Mouse (Mus musculus): ENCODE results near the gene Vps51. TPM values are rescaled to one million over a fixed set of nuclear protein-coding genes. Genes with fewer than 3 reads are reported as not detected.

Gene Vps51
- total RNA-seq, 4 experiments from 2014 or later: 90.4 to 103 (median 99.8) TPM

DNA sequence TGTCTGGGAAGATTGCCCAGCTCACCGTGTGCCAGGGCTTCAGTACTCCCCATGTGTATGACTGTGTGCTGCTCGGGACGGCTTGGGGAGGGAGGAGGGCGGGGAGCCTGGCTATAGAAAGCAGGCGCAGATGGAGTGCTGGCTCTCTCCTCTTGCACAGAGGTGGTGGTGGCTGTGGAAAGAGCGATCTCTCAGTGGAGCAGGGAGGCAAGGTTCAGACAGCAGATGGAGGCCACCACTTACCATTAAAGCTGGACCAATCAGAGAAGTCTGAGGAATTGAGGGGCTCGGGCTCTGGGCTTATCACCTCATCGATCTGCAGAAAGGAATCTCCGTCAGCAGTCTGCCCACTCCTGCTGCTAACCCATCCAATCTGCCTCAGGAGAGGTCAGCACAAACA, 5.1 kb upstream of the Vps51 start, which contains the start of gene Gm28374:
Gene Gm28374, minus strand, starts transcription at position 101 of the 400 bp plus-strand sequence.
- no peak for DNase-seq (ENCODE audit: low spot score in 2 of 2)

DNA sequence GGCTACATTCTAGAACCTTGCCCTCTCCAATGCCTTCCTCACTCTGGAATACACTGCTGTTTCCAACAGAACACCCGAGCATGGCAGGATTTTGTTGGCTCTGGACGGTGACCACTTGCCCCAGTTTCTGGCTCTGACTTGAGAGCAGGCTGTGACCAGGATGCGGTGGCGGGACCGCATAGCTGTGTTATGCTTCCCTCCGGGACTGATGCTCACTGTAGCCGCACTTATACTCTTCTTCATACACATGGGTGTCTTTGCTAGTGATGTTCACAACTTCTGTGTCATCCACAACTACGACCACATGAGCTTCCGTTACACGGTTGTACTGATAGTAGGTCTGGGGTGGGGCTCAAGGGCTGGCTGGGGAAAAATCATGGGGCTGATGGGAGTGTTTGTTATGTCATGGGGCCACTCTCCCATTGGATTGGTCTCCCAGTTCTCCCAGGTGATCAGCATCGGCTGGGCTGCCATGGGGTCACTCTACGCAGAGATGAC, 3.0 kb upstream of the Vps51 start, which contains the start of gene Tmem262:
Gene Tmem262, plus strand, starts transcription at position 51 of the 498 bp plus-strand sequence.
- DNase-seq (ENCODE audit: low spot score in 2 of 2): no peak

DNA sequence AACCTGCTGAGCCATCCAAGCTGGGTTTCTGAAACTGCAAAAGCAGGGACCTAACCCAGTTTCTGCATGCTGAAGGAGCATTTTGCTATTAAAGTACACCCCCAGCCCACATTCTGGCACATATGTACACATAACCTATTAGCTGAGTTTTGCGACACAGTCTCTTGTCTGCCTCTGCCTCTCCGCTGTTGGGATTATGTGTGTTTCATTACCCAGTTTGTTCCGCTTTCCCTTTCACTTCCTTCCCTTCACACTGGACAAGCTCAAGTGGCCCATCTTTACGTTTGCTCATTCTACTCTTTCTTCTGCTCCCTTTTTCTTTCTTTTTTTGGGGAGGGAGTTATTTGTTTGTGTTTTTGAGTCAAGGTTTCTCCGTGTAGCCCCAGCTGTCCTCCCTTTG, 3.1 kb downstream of the Vps51 start:
- DNase-seq (ENCODE audit: low spot score in 2 of 2): no peak

DNA sequence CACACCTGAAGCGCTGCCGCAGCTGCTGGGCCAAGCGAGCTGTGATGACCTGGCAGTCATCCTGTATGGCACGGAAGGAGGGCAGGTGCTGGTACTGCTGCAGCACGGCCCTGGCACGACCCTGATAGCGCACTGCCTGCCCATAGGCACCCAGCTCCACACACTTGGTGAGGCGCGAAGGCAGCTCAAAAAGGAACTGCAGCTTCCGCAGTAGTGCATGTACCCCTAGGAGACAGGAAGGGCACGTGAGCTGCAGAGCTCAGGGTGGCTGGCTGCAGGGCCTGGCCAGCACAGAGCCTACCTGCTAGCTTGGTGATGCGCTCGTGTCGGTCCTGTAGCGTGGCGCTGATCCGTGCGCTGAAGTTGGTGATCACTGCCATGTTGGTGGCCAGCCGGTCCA, 5.8 kb downstream of the Vps51 start:
- no peak for DNase-seq (ENCODE audit: low spot score in 2 of 2)

DNA sequence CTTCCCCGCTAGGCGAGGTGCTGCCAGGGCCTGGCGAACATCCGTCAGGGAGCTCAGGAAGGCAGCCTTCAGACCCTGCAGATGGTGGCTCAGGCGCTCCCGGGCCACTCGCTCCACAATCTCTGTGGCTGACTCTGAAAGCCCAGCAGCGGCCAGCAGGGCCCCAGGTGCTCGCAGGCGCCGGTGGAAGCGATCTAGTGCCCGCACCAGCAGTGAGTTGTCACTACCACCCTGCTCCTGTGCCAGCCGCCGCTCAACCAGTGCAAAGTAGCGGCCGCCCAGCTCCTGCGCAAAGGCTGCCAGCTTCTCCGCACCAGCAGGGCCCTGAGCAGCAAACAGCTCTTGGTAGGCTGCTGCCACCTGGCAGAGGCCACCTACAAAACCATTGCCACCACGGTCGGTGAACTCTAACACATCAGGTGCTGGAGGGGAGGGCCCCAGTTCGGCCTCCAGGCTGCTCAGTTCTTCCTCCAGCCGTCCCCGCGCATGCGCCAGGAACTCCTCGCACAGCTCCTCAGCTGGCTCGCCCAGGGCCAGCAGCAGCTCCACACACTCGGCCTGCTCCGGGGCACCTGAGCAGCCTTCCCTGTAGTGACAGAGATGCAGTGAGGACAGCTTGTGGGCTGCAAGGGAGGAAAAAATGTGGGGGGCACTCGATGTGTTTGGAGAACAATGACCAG, 6.3 kb downstream of the Vps51 start:
- DNase-seq (ENCODE audit: low spot score in 2 of 2): no peak

DNA sequence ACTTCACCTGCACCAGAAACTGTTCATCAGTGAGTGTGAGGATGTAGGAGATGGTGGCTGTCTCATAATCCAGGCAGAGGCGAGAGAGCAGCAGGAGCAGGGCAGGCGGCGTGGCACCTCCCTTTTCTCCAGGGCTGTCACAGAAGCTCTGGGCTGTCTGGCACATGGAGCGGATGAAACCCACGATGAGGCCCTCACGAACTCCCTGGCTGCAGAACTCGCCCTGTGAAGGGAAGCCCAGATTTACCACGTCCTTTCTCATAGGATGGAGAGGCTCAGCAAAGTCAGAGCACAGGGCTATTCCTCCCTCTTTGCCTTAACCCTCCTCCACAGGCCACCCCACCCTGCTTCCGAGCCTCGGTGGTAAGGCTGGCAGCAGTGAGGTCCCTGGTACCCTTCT, 7.2 kb downstream of the Vps51 start:
- DNase-seq (ENCODE audit: low spot score in 2 of 2): no peak

DNA sequence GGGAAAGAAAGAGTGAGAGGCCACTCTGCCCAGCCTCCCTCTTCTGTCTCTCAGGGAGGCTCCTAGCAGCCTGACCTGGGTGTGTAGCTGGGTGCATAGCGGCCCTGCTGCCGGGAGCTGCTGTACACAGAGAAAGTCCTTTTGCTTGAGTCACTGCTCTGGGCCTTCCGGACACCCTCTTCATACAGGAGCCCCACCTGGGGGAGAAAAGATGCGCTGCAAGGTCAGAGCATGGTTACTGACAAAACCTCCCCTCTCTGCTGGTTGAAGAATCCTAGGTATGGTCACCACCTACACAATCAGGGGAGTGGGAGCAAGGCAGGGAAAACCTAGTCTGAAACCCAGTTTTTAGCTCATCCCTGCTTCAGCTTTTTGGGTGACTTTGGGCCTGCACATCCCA, 8.1 kb downstream of the Vps51 start:
- no peak for DNase-seq (ENCODE audit: low spot score in 2 of 2)

DNA sequence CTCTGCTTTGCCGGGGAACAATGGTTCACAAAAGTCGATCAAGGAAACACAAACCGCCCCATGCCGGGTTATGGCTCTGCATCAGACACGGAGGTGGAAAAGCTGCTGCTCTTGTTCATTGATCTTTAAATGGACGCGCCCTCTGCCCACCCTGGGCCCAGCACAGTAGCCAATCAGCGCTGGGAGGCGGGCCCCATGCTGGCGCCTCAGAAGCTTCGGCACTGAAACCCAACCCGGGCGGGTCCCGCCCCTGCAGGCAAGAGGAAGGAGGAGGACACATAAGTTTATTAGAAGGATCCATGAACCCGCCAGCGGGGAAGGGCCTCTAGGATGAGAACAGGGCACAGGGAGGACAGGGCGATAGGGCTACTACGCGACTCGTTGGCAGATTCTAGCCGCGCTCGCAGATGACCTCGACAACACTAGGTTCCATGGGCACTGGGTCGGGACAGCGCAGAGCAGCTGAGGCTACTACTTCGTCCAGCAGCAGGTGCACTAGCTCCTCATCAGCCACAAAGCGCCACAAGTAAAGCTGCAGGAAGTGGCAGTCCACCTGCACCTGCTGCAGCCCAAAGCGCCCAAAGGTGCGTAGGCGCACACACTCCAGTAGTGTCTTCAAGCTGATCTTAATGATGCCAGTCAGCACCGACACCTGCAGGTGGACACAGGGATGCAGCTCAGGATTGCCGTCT, 9.2 kb downstream of the Vps51 start, which contains the start of gene Tm7sf2:
Gene Tm7sf2, minus strand, starts transcription at position 650 of the 692 bp plus-strand sequence.
- DNase-seq (ENCODE audit: low spot score in 2 of 2): peak; percentile 80 to 85

DNA sequence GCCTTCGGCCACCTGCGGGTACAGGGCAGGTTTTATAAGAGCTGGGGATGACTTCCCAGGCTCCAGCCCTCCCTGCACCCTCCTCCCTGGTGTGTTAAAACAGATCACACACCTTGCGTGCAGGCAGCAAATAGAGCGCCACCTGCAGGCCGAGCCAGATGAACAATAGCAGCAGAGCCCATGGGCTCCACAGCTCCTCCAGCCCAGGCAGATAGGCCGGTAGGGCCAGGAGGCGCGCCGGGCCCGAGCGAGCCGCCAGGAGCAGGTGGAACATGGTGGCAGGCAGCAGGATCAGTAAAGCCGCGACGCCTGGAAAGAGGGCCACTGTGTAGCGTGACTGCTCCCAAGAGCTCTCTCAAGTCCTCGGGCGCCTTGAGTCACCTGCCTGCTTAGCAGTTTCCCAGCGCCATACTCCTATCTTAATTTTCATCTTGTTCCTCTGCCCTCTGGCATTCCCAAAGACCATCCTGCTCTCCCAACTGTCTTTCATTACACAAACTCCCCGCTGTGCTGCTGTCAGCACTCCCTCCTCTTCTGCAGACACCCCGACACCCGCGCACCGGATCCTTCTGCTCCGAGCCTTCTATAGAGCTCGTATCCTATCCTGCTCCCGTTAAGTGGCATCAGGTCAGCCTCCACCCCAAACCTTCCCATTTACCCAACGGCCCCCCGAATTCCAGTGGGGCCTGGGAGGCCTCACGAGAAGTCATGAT, 9.9 kb downstream of the Vps51 start:
- DNase-seq (ENCODE audit: low spot score in 2 of 2): peak; percentile 79 to 85

DNA sequence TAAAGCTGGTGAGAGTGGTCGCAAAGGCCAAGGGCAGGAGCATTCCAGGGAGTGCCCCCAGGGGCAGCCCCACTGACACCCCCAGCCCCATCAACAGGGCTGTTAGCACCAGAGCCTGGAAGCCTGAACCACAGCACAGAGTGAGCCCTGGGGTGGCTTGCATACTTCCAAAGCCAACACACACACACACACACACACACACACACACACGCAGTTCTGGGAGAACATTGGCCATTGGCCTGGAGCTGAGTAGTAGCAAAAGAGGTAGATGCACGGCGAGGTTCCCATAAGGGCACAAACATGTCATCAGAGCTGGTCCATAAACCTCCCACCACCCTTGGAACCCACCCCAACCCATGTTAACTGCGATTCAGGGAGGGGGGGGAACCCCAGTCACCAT, 10.5 kb downstream of the Vps51 start:
- DNase-seq (ENCODE audit: low spot score in 2 of 2): no peak

DNA sequence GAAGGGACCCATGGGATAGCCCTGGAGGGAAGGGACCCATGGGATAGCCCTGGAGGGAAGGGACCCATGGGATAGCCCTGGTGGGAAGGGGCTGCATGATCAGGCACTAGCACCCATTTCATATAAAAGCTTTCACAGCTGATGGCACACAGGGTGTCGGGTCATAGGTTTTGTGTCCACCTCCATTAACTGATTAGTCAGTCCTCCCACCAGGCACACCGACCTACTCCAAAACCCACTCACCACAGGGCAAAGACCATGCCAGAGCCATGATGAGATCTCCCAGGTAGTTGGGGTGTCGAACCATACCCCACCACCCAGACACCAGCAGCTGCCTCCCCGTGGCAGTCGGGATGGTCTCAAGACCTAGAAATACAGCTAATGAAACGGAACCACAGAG, 13.9 kb downstream of the Vps51 start:
- DNase-seq (ENCODE audit: low spot score in 2 of 2): no peak

DNA sequence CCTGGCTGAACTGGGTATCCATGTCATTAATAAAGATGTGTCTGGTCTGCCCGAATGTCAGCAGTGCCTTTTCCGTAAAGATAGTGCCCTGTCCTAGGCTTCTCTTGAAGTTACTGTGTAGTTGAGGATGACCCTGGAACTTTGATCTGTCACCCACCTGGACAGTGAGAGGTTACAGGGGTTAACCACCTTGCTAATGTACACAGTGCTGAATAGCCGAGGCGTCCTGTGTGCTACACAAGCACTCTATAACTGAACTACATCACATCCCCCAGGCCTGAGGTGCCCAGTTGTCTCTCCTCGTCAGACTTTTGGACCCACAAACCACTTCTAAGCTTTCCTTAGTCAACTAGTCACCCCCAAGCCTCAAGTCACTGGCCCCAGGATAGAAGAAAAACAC, 14.6 kb downstream of the Vps51 start:
- no peak for DNase-seq (ENCODE audit: low spot score in 2 of 2)

DNA sequence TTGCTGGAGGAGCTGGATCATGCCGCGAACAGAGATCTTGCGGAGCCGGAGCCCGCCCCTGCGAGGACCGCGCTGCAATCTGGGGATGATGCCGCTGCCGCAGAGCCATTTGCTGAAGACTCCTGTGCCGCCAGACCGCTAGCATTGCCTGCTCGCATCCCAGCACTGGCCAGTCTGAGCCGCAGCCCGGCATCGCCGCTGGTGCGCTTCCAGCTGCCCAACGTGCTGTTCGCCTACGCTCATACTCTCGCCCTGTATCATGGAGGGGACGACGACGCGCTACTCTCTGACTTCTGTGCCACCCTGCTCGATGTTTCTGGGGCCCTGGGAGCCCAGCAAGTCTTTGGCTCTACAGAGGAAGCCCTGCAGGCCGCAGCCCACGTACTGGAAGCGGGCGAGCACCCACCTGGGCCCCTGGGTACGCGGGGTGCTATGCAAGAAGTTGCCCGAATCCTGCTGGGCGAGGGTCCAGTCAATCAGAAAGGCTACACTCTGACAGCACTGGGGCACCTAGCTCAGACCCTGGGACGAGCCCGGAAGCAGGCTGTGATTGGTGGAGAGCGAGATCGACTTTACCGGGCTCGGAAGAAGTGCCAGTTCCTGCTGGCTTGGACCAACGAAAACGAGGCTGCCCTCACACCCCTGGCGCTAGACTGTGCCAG, 15.3 kb downstream of the Vps51 start:
- no peak for DNase-seq (ENCODE audit: low spot score in 2 of 2)

DNA sequence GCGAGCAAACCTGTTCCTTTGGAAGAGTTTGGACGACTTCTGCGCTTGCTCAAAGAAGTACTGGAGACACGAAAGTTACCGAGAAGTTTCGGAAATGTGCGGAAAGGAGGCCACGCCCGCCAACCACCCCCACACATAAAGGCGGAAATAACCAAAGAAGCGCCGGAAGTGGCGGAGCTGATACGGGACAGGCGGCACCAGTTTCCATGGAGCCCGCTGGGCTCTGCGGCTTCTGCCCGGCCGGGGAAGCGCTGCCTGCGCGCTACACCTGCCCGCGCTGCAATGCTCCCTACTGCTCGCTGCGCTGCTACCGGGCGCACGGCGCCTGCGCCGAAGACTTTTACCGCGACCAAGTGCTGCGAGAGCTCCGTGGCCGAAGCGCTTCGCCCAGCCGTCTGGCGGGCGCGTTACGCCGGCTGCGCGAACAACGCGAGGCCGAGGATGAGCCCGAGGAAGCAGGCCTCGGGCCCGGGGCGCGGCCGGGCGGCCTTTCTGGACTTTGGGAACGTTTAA, 16.0 kb downstream of the Vps51 start, which contains the start of gene Znhit2:
Gene Znhit2, plus strand, starts transcription at position 172 of the 513 bp plus-strand sequence.
- peak; percentile 93 for DNase-seq (ENCODE audit: low spot score in 2 of 2)

DNA sequence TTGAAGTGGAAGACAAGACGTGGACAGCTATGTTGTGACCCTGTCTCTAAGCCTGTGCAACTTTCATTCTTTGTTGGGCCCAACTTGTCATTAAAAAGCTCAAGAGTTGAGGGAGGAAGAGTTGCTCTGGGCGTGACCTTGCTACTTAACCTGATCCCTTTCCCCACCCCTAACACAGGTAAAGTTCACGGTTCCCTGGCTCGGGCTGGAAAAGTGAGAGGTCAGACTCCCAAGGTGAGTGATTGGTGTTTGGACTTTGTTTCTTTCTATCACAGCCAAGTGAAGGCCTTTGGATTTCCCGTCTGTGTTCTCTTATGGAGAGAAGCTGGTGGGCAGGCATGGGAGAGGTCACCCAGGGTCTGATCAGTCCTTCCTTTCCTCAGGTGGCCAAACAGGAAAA, 18.1 kb downstream of the Vps51 start:
- no peak for DNase-seq (ENCODE audit: low spot score in 2 of 2)

DNA sequence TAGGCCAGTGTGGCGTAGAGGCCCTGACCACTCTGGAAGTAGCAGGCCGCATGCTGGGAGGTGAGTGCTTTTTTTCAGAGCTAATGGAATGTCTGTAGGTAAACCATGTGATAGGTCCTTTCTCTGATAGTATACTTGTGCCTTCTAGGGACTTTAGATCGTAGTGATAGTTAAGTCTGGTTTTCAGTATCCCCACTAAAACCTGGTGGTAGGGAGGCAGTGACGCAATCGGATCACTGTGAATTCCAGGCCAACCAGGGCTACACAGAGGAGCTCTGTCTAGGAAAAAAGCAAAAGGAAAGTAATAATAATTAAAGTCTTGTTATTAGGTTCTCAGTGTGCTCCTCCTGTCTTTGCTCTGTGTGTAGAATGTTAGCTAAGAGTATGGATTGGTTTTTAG, 18.5 kb downstream of the Vps51 start:
- DNase-seq (ENCODE audit: low spot score in 2 of 2): no peak

DNA sequence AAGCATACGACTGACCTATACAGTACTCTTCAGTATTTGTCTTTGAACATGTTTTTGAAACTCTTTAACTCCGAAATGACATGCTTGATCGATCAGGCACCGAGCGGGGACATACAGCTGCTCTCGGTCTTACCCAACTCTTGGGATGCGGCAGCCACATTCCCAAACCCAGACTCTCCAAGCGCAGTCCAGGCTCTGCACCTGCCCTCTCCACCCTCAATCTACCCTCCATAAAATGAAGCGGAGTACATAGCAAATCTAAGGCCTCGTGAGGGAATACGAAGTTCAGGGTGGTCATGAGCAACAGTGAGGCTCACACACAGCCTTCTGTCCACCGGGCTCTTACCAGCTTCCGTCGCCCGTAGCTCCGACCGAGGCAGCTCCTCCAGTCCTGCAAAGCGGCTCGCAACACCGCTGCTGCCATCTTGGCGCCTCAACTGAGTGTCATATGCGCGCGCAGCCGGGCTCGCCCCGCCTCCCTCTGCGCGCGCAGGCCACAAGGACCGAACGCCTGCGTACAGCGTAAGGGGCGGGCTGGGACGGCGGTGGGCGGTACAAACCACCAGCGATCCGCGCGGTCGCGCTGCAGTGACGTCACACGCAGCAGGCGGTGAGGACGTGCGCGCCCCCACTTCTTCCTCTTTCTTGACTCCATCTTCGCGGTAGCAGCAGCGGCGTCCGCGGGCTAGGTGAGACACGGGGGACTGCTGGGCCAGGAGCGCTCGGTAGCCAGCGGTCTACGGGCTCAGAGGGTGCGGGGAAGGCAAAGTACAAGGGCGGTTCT, 19.5 kb downstream of the Vps51 start, which contains the start of the genes Mrpl49 and Fau:
Gene Mrpl49, minus strand, starts transcription at position 473 of the 784 bp plus-strand sequence.
Gene Fau, plus strand, starts transcription at position 532 of the 784 bp plus-strand sequence.
- DNase-seq (ENCODE audit: low spot score in 2 of 2): peak; percentile 97 to 98

DNA sequence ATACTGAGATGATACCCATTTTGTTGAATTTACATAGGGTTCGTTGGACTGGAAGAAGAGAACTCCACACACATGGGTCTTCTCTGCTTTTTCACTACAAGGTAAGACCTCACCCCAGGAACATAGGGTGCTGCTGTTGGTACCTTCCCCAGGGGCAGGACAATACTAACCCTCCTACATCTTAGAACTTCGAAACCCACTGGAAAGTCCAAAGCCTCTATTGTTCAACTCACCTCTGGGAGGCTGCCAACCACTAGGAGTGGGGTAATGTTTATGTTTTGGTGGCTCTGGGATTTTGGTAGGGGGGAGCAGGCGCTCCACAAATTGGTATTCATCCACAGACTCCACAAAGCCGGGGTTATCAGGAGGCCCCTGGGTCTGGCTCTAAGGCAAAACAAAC, 20.3 kb downstream of the Vps51 start:
- DNase-seq (ENCODE audit: low spot score in 2 of 2): no peak

DNA sequence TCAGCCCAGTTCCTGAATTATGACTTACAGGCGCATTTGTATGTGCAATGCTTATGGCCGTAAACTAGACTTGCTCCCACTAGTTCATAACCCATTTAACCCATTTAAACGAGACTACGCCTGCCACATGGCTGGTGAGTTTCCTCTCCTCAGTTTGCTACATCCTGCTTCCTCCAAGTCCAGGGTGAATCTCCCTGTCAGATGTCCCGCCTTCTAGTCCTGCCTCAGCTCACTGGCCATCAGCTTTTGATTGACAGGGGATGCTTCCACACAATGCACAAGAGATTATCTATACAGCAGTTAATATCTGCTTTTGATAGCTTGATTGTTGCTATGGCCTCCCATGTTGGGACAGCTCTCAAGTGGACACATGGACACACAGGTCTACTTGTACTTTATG, 22.7 kb downstream of the Vps51 start:
- no peak for DNase-seq (ENCODE audit: low spot score in 2 of 2)

DNA sequence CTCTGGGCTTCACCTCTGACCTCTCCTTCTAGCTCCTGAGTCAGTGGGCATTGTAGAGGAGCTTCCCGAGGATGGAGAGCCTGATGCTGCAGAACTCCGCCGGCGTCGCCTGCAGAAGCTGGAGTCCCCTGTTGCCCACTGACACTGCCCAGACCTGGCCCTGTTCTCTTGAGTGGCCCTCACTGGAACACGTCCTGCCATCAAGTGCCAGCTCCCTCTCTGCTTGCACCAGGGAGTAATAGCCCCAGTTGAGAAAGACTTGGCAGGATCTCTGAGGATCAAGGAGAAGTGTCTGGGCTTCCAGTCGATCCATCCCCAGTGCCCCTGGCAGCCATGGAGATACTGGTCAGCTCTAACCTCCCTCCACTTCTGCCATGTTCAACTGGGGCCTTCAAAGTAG, 24.5 kb downstream of the Vps51 start:
- DNase-seq (ENCODE audit: low spot score in 2 of 2): no peak

Measured in layer of hippocampus, adult 8-10 months (tissue).